Mouse (Mus musculus) right cerebral cortex, postnatal 4 days (tissue): ENCODE measurements around the gene Capn12.
"Not testable (repeated sequence)": the region's sequence is repeated elsewhere in the genome, so short reads cannot be mapped to it uniquely, and the experiment has no call there.

ENCODE experiments used
- DNase-seq: peaks from one replicate; pipeline ENCODE4 v3.0.0-alpha.2; 2022

Gene Capn12

DNA sequence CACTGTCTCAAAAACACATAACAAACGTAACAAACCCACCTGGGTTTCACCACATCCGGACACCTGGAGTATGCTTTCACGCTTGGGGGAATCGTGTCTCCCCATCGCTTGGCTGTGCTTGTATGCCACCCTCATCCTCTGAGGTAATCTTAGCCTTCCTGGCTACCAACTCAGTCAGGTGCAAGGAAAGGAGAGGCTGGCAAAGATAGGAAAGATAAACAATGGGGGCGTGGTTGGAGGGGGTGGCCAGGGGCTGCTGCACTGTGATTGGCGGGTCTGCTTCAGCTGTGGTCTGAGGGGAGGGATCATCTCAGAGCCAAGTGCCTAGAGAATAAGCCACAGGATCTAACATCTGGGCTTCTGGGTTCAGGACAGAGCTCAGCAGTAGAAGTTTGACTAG, 1.6 kb upstream of the Capn12 start:
- no peak for DNase-seq

DNA sequence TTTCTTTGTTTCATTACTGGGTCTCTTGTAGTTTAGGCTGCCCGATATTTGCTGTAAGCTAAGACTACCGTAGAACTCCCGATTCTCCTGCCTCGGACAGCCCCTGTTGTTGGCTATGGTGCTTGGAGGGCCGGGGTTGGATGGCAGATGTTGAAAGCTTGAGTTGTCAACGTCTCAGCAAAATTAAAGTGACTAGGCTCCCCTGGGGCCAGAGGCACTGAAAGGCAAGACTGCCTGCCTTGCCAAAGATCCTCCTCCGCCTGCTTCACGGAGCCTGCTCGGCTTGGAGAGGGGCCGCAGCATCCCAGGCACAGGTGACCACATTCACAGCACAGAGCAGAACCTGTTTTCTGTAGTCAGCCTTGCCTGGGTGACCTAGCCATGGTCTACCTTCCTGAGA, 668 bp upstream of the Capn12 start:
- no peak for DNase-seq

DNA sequence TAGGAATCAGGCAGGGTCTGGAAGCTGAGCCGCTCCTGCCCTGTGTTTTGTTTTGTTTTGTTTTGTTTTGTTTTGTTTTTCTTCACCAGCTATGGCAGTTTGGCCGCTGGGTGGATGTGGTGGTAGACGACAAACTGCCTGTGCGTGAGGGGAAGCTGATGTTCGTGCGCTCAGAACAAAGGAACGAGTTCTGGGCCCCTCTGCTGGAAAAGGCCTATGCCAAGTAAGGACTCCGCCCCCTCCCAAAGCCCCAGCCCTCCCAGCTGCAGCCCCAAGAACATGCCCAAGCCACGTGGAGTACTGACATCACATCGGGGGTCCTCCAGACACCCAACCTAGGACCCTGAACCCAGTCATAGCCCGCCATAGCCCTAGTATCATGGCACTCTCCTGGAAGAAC, 1.8 kb downstream of the Capn12 start:
- DNase-seq, result no peak

DNA sequence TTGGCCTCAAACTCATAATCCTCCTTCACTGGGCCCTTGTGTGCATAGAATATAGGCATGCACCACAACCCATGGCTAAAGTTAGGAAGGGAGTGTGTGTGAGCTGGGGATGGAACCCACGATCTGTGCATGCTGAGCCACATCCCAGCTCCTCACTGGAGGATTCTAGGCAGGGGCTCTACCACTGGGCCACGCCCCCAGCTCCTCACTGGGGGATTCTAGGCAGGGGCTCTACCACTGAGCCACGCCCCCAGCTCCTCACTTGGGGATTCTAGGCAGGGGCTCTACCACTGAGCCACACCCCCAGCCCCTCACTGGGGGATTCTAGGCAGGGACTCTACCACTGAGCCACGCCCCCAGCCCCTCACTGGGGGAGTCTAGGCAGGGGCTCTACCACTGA, 2.5 kb downstream of the Capn12 start:
- DNase-seq, result not testable (repeated sequence)

DNA sequence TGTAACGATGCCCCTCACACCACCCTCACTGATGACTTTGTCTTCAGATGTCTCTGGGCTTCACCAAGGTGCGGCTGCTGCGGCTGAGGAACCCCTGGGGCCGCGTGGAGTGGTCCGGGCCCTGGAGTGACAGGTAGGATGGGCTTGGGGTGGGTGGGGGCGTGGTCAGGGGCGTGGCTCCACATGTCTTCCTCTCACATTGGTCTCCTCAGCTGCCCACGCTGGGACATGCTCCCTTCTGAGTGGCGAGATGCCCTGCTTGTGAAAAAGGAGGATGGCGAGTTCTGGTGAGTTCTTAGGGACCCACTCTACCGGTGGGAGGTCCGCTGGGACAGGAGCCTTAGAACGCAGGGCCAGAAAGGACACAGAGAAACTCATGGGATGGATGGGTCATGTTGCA, 5.3 kb downstream of the Capn12 start:
- no peak for DNase-seq

DNA sequence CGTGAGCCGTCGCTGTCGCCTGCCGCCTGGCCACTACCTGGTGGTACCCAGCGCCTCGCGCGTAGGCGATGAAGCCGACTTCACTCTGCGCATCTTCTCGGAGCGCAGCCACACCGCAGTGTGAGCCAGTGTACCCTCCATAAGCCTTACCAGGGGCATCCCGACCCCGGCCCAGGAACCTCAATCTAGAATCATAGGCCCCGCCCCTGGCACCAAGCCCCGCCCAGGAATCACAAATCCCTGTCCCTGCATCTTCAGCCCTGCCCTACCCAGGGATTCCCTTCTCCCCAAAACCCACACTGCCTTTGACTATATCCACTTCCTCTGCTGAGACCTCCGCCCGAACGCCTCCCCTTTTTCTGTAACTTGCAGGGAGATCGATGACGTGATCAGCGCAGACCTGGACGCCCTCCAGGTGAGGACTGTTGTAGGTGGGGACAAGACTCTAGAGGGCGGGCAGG, 7.5 kb downstream of the Capn12 start:
- peak; percentile 36 for DNase-seq

DNA sequence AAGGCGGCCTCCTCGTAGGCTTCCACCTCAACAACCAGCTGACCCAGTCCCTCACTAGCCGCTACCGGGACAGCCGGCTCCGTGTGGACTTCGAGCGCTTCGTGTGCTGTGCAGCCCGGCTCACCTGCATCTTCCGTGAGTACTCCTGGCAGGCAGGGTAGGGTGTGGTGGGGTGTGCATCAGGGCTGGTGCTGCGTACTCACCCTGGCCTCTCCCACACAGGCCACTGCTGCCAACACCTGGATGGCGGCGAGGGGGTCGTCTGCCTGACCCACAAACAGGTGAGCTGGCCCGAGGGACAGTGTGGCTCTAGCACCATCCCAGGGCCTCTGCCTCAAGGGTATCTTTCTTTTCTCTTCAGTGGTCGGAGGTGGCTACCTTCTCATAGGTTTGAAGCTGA, 11.4 kb downstream of the Capn12 start:
- DNase-seq, result no peak

DNA sequence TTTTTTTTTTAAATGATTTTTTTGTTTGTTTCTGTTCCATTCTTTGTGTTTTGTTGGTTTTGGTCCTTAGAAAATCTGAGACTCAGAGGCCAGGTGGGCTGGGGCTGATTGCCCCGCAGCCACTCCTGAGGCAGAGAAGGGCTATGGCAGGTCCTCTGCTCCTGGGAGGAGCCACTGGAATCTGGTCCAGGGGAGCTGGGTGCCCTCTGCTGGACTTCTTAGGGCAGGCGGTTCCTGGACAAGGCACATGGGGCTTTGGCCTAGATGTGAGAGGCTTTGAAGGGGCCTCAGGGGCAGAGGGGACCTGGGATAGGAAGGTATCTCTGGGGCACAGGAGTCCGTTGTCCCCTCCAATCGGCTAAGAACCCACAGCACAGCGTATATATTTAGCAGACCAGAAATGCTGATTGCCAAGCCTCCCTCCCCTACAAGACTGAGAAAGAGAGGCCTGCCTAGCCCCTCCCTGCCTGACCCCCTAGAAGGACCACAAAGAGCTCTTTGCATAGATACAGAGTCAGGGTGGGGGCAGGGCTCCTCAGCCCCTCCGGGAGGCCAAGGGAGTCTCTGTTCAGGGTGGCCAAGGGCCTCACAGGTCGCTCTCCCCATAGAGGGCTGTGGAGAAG, 12.5 kb downstream of the Capn12 start:
- no peak for DNase-seq

DNA sequence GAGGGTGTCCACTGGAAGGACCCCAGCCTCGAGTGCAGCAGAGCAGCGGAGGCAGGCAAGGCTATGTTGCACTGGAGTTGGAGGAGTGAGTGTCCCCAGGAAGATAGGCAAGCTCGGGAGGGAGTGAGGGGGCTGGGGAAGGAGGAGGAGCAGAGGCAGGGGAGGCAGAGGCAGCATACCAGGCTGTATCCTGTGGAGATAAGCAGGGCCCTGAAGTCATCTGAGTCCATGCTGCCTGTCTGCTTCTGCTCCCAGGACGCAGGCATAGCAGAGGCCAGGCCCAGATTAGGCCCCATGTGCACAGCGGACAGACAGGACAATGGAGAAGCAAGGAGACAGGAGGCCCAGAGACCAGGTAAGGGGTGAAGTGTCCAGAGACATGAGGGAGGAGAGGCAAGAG, 13.7 kb downstream of the Capn12 start:
- no peak for DNase-seq

DNA sequence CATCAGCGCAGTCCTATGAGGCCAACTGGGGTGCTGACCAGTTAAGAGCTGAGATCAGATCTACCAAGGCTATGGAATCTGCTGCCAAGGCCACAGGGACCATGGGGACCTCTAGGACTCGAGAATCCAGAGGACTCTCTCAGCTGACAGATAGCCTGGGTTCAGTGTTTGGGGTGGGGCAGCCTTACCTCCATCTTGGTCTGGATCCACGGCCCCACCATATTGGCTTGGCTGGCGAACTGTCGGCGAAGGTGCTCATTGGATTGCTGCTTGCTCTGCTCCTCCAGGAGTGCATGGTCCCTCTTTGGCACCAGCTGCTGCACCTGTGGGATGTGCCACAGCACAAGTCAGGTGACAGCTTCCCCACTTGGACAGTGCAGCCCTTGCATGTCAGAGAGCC, 16.4 kb downstream of the Capn12 start:
- no peak for DNase-seq

DNA sequence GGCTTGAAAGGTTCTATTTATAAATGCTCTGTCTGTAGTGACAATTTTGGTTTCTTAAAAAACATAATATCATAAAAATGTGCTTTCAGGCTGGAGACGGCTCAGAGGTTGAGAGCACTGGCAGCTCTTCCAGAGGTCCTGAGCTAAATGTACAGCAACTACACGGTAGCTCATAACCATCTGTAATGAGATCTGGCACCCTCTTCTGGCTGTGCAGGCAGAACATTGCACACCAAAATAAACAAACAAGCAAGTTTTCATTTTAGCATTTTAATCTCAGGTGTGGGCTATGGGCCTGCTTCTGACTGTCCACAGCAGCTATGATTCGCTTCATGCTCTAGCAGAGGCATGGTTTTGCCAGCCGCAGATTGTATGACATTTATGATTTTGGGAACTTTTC, 18.8 kb downstream of the Capn12 start:
- DNase-seq, result no peak

DNA sequence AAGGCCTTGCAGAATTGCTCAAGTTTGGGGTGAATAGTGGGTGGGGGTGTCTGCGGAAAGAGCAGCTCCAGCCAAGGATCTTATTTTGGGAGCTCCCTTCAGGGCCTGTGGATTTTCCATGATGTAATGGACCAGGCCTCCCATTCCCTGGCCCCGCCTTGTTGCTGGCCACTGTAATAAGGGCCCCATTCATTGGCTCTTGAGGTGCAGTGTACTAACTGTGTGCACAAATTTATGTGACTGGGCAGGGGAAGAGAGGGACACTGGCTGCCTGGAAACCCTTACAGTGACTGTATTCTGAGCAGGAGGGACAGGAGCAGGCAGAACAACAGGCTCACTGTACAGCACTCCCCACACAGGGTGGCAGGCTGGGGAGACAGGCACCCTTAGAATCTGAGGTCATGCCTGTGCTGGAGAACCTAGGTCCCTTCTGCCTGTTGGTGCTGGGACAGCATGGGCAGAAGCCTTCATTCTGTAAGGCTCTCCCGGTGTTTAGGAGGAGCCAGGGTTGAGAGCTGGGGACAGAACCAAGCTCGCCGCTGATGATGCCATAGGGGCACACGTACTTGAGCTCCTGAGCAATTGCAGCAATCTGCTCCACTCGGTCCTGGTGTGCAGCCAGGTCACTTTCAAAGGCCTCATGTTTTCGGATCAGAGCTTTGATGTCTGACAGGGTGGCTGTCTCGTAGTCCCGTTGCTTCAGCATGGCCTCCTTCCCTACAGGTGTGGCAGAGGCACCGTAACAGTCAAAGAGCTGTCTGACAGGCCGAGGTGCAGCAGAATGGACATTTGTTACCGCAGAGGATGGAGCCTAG, 20.3 kb downstream of the Capn12 start:
- no peak for DNase-seq

DNA sequence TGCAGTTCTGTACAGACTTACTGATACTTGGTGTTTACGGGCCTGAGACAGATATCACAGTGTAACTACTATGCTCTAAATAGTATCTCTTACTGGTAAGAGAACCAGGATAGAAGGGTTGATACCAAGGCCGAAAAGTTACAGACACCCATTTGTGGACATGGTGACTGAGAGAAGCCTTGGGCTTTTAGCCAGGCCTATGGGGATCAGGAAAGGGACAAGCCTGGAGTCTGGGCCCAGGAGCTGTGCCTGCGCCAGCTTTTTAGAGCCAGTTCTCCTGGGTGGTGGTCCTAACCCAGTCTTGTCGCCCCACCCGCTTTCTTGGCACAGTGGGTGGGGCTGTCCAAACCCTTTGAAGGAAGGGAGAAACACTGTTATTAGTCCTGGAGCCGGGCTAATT, 21.0 kb downstream of the Capn12 start:
- no peak for DNase-seq

DNA sequence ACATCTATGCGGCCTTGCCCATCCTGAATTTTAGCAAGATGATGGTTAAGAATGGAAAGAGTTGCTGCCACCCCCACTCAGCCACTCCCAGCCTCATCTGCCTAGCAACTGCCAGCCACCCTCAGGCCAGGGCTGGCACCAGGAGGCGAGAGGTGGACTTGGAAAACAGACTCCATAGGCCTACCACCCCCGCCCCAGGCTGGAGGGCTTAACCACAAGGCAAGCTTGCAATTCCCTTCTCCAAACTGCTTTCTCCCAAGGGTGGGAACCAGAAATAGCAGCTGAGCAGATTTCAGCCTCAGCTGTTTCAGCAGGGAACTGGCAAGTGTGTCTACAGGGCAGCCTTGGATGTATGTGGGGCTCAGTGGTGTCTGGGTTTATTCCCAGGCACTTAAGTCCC, 21.6 kb downstream of the Capn12 start:
- no peak for DNase-seq

DNA sequence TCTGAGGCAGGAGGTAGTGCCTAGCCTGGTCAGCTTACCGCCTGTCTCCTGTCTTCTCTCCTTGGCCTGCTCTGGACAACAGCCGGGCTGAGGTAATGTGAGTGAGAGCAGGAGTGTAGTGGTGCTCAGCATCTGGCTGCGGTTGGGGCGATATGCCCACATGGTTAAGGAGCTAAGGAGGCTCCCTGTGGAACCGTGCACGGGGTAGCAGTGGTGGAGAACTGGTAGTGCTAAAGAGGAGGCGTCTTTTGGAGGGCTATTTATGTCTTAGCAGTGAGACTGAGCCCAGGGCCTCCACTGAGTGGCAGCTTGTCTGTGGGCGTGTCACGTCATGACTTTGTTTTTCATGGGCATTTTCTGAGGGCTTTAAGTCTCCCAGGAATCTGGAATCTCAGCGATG, 22.6 kb downstream of the Capn12 start:
- DNase-seq, result no peak

DNA sequence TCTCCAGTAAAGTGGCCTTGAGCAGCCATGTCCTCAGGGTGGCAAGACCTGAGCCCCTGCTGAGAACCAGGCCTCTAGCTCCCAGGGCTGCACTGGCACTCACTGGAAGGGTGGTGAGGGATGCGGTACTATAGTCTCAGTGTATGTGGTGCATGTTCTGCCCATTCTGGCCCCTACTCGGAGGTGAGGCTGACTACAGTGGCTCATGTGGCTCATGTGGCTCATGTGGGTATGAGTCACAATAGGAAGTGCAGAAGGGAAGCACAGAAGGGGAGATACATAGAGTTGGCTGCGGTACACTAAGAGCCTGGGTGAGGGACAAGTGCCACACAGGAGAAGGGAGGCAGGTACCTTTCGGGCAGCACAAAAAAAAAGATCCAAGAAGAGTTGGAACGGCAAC, 26.0 kb downstream of the Capn12 start:
- no peak for DNase-seq

DNA sequence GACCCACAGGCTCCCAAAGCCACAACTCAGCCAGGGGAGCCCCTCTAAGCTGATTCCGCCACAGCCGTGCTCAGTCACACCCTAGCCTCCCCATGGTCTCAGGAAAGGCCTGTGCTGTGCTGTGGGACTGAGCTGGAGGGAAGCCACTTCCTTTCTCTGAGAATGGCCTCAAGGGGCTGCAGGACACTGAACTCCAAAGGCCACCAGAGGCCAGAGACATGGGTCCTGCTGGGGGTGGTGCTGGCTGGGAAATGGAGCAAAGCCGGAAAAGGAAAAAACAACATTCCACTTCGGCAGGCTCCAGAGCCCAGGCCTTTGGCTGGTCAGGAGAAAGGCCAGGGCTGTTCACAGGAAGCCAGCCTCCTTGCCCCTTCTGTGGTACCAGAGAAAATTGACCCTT, 30.4 kb downstream of the Capn12 start:
- no peak for DNase-seq

DNA sequence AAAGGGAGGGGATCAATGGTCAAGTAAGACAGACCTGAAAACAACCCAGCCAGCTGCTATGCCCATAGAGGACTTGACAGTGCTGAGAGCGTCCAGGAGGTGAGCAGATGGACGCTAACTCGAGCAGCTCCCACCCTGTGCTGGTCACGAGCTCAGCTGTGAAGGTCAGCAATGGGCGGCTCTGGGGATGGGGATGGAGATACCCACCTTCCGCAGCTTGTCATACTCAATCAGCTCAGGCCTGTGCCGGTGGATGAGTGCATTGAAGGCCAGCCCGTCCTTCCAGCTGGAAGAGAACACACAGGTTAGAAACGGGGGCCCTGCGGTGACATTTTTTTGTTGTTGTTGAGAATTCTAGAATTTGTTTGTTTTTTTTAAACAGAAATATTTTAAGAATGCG, 31.9 kb downstream of the Capn12 start:
- DNase-seq, result no peak

DNA sequence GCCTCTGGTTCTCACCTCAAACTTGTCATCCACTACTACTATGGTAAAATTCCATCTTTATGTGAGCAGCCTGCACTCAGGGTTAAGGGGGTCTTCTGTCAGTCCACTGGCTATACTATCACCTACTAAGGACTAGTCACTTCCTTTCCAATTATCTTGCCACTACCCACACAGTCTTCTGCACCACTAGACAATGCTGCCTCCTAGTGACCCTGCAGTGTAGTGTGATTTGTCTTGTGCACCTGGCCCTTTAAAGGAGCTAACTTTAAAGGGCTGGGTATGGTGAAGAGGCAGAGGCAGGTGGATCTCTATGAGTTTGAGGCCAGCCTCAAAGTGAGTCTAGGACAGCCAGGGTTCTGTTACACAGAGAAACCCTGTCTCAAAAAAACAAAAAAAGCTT, 35.3 kb downstream of the Capn12 start:
- no peak for DNase-seq

DNA sequence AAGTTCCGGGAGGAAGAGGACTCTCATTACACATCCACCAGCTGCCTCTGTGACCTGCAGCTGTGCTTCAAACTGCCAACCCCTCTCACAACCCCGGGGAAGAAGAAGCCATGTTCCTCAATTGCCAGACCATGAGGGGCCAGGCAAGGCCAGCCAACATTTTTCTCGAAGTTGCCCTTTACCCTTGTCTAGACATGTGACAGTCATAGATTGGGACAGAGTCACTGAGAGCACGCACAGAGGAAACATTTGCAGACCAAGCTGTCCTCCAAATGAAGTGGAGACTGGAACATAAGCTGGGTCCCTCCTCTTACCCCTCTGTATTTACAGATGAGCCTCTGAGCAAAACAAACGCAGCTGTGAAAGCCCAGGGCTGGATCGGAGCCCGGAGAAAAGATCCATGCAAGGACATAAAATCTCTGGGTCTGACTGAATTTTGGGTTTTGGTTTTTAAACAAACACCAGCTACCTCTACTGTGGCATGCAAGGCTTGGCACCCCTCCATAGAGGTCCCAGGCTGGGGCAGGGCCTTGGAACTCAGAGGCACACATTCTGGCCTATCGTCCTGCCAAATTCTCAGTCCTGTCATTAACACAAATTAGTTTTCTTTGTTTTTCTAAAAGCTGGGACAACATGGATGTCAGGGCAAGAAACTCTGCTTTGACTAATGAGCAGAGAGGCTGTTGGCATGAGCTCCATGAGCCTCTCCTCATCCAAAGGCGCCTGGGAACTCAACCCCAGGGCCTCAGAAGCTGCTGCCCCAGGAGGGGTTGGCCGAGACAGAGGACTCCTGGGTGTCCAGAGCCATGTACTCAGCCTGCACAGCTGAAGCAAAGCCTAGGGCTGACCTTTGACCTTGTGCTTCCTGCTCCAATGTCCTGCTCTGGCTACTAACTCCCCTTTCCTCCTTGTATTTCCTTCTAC, 36.5 kb downstream of the Capn12 start:
- DNase-seq, result peak; percentile 56

DNA sequence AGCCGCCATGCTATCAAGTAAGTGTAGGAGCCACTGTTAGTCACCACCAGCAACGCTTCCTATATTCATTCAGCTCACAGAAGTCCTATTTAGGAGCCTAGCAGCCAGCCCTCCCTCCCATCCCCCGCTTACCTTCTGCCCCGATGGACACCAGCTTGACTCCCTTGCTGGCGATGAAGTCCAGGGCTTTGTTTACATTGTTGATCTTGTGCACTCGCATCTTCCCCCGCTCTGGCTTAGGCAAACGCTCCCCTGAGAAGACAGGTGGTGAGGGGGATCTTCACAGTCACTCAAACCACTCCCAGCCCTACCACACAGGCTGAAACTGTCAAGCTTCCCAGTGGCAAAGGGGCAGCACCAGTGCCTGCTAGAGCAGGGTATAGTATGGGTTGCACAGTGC, 37.3 kb downstream of the Capn12 start:
- no peak for DNase-seq

DNA sequence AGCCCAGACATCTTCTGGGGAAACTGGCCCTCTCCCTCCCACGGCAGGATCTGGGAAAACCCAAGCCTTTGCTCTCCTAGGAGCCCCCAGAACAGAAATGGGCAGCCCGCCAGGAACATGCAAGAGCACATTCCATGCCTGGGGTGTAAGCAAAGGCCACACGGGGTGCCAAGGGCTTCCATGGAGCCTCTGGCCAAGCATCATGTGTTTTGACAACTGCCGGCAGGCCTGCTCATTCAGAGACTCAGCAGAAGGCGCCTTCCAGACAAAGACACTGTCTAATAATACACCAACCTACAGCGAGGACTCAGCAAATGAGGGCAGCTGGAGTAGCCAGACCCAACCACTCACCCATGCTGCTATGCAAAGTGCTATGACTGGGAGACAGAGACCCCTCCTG, 38.6 kb downstream of the Capn12 start:
- peak; percentile 78 for DNase-seq

DNA sequence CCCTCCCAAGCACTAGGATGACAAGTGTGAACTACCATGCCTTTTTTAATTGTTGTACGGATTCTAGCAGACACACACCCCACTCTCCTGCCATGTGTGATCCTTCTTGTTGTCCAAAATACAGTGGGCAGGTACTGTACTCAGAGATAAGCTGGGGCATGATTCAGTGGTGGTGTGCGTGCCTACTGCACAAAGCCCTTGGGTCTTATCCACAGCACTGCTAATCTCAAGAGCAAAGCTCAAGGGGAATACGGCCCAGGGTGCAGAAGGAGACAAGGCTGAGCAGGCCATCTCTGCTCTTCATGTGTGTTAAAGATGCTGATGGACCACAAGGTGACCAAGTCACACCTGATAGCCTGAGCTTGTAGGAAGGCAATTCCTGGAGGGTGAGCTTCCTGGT, 40.0 kb downstream of the Capn12 start:
- DNase-seq, result no peak
